Mouse (Mus musculus): ENCODE measurements around the gene Wdr20rt. TPM values are rescaled to one million over a fixed set of nuclear protein-coding genes. Genes with fewer than 3 reads are reported as not detected.

The Wdr20rt gene
- polyA plus RNA-seq (2014; fragmentation: Illumina TruSeq; extraction: RNeasy Lipid Tissue Mini Kit (QIAGEN cat#74804); ENCODE audit: low read depth, low replicate concordance) = 1.7 TPM

GRCm38 (mm10) chr12:65225467-65225945, at the start of gene Wdr20rt:
TSS of gene Wdr20rt (plus strand) at chr12:65225517.

Other genes with a start within 250 kb of the Wdr20rt start
- 41.9 TPM for gene Prpf39, start 189.2 kb upstream of the Wdr20rt start, polyA plus RNA-seq (2014; fragmentation: Illumina TruSeq; extraction: RNeasy Lipid Tissue Mini Kit (QIAGEN cat#74804); ENCODE audit: low read depth, low replicate concordance)
- 79.0 TPM for gene Fkbp3, start 151.5 kb upstream of the Wdr20rt start, polyA plus RNA-seq (2014; fragmentation: Illumina TruSeq; extraction: RNeasy Lipid Tissue Mini Kit (QIAGEN cat#74804); ENCODE audit: low read depth, low replicate concordance)
- 6.7 TPM for gene Fancm, start 149.9 kb upstream of the Wdr20rt start, polyA plus RNA-seq (2014; fragmentation: Illumina TruSeq; extraction: RNeasy Lipid Tissue Mini Kit (QIAGEN cat#74804); ENCODE audit: low read depth, low replicate concordance)
- 0.65 TPM for gene Mis18bp1, start 52.9 kb upstream of the Wdr20rt start, polyA plus RNA-seq (2014; fragmentation: Illumina TruSeq; extraction: RNeasy Lipid Tissue Mini Kit (QIAGEN cat#74804); ENCODE audit: low read depth, low replicate concordance)

Data from adipose tissue, adult 10 weeks (tissue).